Mouse (Mus musculus) stomach, embryonic 15.5 days (tissue): ENCODE data around the gene Wnt2b. TPM values are rescaled to one million over a fixed set of nuclear protein-coding genes. Genes with fewer than 3 reads are reported as not detected.
A peak's percentile ranks its signal among the peaks of the same experiment; 100 is the strongest.

ENCODE experiments used
- ATAC-seq: fragments of 200-750 bp; cut with Nextera tagmentation; 2 replicates; pipeline ENCODE4 v1.8.0; 2017; ENCODE audit warnings: low read depth, moderate number of reproducible peaks, moderate TSS enrichment; ENCODE audit not compliant: insufficient read depth, low FRiP score
- H3K27ac ChIP-seq: fragments of 300-500 bp; sonication (generic); 2 replicates; pipeline ENCODE4 v1.5.1; 2015; ENCODE audit warnings: mild to moderate bottlenecking, inconsistent platforms
- H3K27me3 ChIP-seq: fragments of 300-500 bp; sonication (generic); replicated peaks from 2 replicates; pipeline ENCODE4 v1.6.1; 2015; ENCODE audit warnings: inconsistent platforms
- H3K36me3 ChIP-seq: fragments of 300-500 bp; sonication (generic); 2 replicates; pipeline ENCODE4 v1.6.1; 2015; ENCODE audit warnings: inconsistent platforms
- H3K4me1 ChIP-seq: fragments of 300-500 bp; sonication (generic); 2 replicates; pipeline ENCODE4 v1.6.1; 2015; ENCODE audit warnings: inconsistent platforms
- H3K4me2 ChIP-seq: fragments of 300-500 bp; sonication (generic); 2 replicates; pipeline ENCODE4 v1.6.1; 2015; ENCODE audit warnings: mild to moderate bottlenecking, inconsistent platforms
- H3K4me3 ChIP-seq: fragments of 300-500 bp; sonication (generic); replicated peaks from 2 replicates; pipeline ENCODE4 v1.5.1; 2015; ENCODE audit warnings: inconsistent platforms
- H3K9ac ChIP-seq: fragments of 300-500 bp; sonication (generic); 2 replicates; pipeline ENCODE4 v1.6.1; 2015; ENCODE audit warnings: inconsistent platforms
- H3K9me3 ChIP-seq: fragments of 300-500 bp; sonication (generic); 2 replicates; pipeline ENCODE4 v1.6.1; 2016; ENCODE audit warnings: inconsistent platforms
- WGBS: fragments of 180-500 bp; shearing (Covaris S2); methylation state at CpG from one replicate; pipeline ENCODE4 v1.1.7; 2015; 5-methylcytosine and 5-hydroxymethylcytosine counted together
- polyA plus RNA-seq: library from polyadenylated mRNA; unstranded; fragments of >200 nt; fragmentation: Nextera tagmentation; extraction: Ambion mirVana; gene quantifications from 2 replicates; pipeline ENCODE4 v1.2.1, GENCODE M21; 2015

Gene Wnt2b
- polyA plus RNA-seq, 1 experiment from 2014 or later: 3.6 TPM

DNA sequence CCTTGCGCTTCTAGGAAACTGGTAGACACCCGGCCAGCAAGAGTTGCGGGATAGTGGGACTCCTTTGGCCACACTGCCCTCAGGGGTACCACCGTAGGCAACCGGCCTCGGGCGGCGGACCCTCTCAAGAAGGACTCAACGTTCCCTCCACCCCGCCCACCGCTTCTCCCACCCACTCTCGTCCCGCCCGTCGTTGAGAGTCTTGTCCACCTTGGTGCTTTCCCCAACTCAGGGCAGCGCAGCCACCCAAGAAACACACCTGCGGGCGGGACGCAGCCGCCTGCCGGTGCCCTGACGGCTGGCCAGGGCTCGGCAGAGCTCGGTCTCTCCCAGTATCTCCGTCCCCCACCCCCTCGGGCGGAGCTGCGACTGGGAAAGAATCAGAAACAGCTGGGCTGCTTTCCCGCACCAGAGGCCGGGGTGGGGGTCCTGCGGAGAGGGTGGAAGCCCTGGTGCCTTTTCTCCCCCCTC is 455 bp upstream of the Wnt2b start:
- WGBS: 2% methylated on average over 31 of the region's 31 CpGs
- Histone ChIP-seq H3K4me1 (peaks cover 27% of the 10 kb centered on the region), H3K27me3 (peaks cover 50% of the 10 kb centered on the region)

DNA sequence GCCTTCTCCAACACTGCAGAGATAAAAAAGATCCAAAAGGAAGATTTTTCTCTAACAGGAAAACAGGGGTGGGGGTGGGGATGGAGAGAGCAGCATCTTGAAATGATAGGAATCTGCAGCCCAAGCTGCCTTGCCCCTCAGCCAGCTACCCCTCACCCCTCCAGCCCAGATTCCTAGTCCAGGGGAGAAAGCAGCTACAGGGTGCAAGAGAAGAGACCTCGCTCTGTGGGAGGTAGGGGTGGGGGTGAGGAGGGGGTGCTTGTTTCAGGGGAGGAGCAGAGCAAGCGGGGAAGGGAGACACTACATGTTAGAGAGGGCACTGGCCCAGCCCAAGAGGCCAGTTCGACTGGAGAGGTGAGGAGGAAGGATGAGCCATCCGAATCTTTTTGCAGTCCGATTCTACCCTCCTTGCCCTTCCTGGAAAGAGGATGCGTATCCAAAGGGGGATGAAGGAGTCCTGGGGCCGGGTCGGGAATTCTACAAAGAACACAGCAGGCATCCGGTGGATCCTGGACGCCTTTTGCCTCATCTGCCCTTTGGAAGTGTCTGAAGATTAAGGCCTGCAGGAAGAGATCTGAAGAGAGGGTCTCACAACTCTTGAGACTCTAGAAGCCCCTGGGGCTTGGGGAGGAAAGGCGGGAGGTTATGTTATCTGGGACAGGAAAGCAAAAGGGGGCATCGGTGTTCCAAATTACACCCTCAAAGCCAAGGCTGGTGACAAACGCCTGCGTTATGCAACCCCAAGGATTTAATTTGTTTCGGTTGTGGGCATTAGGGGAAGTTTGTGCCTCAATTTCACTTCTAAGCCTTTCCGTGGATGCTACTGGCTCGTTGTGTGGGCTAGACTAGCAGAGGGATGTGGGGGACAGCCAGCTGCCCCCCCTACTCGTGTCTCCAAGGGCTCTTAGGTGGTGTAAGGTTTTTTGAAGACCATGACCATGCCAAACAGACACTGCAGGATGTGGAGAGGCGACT is 1.4 kb downstream of the Wnt2b start:
- peak overlapping the region; percentile 90 for H3K4me2 ChIP-seq
- peaks cover 45% of the 10 kb centered on the region for H3K27me3 ChIP-seq

More for the DNA sequence above, 455 bp upstream of the Wnt2b start:
- H3K27ac ChIP-seq: peak overlapping the region; percentile 21; the same call in 1 of the 2 replicates
- H3K9ac ChIP-seq: peak overlapping the region; percentile 32; the same call in 1 of the 2 replicates
- peak overlapping the region; percentile 54 for H3K4me3 ChIP-seq
- H3K4me2 ChIP-seq: peak overlapping the region; percentile 90
- ATAC-seq: peak; percentile 23; the same call in 1 of the 2 replicates
- H3K36me3 ChIP-seq: no peaks in the 10 kb centered on the region
- no peaks in the 10 kb centered on the region for H3K9me3 ChIP-seq

DNA sequence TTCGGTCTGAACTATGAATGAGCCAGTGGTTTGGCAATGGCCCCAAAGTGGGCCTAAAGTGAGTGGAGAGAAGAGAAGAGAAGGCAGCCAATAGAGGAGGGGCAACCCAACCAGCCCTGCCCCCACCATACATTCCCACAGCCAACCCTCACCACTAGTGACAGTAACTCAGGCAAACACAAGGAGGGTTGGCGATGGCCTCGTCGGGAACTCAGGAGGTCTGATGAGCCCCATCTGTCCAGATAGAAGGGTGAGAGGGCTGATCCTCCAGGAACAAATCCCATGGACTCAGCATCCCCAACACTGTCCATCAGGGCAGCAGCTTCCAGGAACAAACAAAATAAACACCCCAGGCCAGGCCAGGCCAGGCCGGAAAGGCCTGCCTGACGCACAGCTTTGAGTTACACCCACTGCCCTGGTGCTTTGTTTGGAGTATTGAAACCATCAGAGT is 5.6 kb downstream of the Wnt2b start:
- Histone ChIP-seq H3K27me3 (peaks cover 23% of the 10 kb centered on the region), H3K9ac (no peak overlapping the region), H3K9me3 (no peaks in the 10 kb centered on the region), H3K4me1 (peaks cover 5% of the 10 kb centered on the region), H3K27ac (0 out of 2 replicates have a peak overlapping the region, but pooled peaks have one; percentile 21), H3K4me2 (no peak overlapping the region), H3K36me3 (peaks cover 2% of the 10 kb centered on the region; the same call in 1 of the 2 replicates), H3K4me3 (no peak overlapping the region)
- peak; percentile 56; the same call in 1 of the 2 replicates for ATAC-seq
- WGBS: 59% methylated on average over 6 of the region's 6 CpGs

More for the DNA sequence above, 1.4 kb downstream of the Wnt2b start:
- ATAC-seq: no peak
- Histone ChIP-seq H3K27ac (no peak overlapping the region), H3K9me3 (no peaks in the 10 kb centered on the region), H3K9ac (no peak overlapping the region), H3K4me3 (peak overlapping the region; percentile 54; the same call in 1 of the 2 replicates), H3K36me3 (no peaks in the 10 kb centered on the region), H3K4me1 (peaks cover 27% of the 10 kb centered on the region)
- WGBS: 21% methylated on average over 19 of the region's 19 CpGs

DNA sequence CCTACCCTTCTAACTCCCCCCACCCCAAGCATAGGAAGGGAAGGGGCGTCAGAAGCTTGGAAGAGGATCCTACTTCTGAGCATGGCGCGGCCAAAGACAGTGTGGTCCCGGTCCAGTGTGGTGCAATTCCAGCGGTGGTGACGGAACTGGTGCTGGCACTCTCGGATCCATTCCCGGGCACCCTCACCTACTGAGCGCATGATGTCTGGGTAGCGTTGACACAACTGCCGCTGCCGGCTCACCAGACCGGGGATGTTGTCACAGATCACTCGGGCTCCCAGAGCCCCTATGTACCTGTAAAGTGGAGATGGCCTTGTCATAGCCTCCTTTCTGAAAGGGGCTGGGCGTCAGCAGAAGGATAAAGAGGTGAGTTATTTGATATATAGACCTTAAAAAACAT is 7.2 kb downstream of the Wnt2b start:
- no peaks in the 10 kb centered on the region; the same call in 1 of the 2 replicates for H3K4me1 ChIP-seq
- H3K4me2 ChIP-seq: no peak overlapping the region
- peaks cover 2% of the 10 kb centered on the region; the same call in 1 of the 2 replicates for H3K36me3 ChIP-seq
- H3K9me3 ChIP-seq: no peaks in the 10 kb centered on the region
- no peak overlapping the region for H3K9ac ChIP-seq
- H3K27ac ChIP-seq: no peak overlapping the region
- H3K27me3 ChIP-seq: peaks cover 7% of the 10 kb centered on the region; the same call in 1 of the 2 replicates
- WGBS: 96% methylated on average over 15 of the region's 15 CpGs
- no peak overlapping the region for H3K4me3 ChIP-seq
- no peak for ATAC-seq

DNA sequence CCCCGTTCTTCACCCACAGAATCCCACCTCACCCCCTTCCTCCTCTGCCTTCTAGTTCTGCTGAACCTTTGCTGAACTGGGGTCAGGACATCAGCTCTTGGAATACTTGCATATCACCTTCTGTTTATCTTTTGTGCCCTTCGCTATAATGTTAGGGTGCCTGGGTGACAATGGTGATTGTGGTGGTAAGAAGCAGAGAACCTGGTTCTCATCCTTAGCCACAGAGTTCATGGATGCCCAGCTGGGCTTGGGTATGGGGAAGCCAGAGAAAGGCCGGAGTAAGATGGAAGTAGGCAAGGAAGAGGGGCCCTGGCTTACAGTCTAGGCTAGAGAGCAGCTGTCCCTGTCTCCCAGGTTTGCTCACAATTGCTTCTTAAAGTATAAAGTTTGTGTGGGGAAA is 7.6 kb downstream of the Wnt2b start:
- no peak for ATAC-seq
- Histone ChIP-seq H3K36me3 (peaks cover 2% of the 10 kb centered on the region; the same call in 1 of the 2 replicates), H3K4me1 (no peaks in the 10 kb centered on the region; the same call in 1 of the 2 replicates), H3K27me3 (peaks cover 7% of the 10 kb centered on the region; the same call in 1 of the 2 replicates), H3K4me2 (no peak overlapping the region), H3K9me3 (no peaks in the 10 kb centered on the region), H3K9ac (no peak overlapping the region), H3K27ac (no peak overlapping the region), H3K4me3 (no peak overlapping the region)
- WGBS: 85% methylated on average over 3 of the region's 3 CpGs

DNA sequence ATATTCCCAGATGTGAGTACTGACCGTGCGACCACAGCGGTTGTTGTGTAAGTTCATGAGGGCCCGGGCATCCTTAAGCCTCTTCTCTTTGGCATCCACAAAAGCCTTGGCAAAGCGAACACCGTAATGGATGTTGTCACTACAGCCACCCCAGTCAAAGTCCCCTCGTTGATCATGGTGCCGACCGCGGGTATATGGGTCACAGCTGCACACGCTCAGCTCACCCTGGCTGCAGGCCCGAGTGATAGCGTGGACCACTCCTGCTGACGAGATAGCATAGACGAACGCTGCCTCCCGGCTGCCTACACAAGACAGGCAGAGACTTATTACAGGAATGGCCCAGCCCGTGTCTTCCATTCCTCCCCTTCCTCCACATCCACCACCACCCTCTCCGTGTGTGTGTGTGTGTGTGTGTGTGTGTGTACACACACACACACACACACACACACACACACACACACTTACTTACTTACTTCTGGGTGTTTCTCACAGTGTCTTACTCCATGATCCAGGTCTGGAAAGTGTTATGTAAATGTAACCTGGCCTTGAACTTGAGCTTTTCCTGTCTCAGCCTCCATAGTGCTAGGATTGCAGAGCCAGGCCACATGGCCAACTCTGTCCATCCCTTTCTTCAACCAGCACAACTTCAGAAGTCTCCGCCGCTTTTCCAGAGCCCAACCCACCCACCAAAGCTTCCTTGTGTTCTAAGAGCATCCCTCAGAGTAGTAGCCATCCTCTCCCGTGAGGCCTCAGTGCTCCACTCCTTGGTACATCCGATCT is 8.6 kb downstream of the Wnt2b start:
- H3K9me3 ChIP-seq: no peaks in the 10 kb centered on the region
- H3K9ac ChIP-seq: no peak overlapping the region
- WGBS: 84% methylated on average over 23 of the region's 23 CpGs
- no peak for ATAC-seq
- H3K27ac ChIP-seq: no peak overlapping the region
- H3K4me2 ChIP-seq: no peak overlapping the region
- no peaks in the 10 kb centered on the region for H3K27me3 ChIP-seq
- no peaks in the 10 kb centered on the region; the same call in 1 of the 2 replicates for H3K4me1 ChIP-seq
- no peak overlapping the region for H3K4me3 ChIP-seq
- H3K36me3 ChIP-seq: peaks cover 2% of the 10 kb centered on the region; the same call in 1 of the 2 replicates

DNA sequence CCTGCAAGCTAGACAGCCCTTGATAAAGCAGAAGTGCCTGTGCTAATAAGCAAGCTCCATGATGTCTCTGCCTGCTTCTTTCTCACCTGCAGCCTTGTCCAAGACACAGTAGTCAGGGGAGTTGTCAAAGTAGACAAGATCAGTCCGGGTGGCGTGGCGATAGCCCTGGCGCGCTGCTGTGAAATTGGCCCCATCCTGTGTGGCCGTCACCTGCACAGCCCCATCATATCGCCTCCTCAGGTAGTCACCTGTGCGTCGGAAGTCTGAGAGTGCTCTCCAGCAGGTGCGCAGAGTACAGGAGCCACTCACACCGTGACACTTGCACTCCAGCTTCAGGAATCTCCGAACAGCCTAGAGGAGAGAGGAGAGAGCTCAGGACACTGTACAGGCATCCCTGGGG is 10.8 kb downstream of the Wnt2b start:
- ATAC-seq: no peak
- Histone ChIP-seq H3K27me3 (no peaks in the 10 kb centered on the region), H3K4me1 (no peaks in the 10 kb centered on the region; the same call in 1 of the 2 replicates), H3K4me2 (no peak overlapping the region), H3K4me3 (no peak overlapping the region), H3K27ac (no peak overlapping the region), H3K9ac (no peak overlapping the region), H3K36me3 (peaks cover 2% of the 10 kb centered on the region; the same call in 1 of the 2 replicates), H3K9me3 (no peaks in the 10 kb centered on the region)
- WGBS: 93% methylated on average over 12 of the region's 12 CpGs

DNA sequence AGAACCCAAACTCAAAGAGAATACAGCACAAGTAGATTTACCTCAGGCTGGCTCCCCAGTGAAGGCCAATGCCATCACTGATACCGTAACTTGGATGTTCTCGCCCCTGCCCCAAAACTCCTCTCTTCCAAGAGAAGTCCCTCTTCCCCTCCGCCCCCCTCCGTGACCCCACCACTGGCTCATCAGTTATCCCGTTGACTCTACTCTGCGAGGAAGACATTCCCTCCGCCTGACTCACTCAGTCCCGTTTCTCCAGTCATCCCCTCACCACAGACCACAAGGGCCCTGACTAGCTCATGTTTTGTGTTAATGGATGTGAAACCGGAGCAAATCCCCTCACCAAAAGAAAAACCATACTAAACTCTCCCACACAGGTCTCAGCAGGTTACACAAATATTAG is 16.8 kb downstream of the Wnt2b start:
- Histone ChIP-seq H3K36me3 (no peaks in the 10 kb centered on the region), H3K27ac (peak overlapping the region; percentile 26; the same call in 1 of the 2 replicates)
- ATAC-seq: no peak

DNA sequence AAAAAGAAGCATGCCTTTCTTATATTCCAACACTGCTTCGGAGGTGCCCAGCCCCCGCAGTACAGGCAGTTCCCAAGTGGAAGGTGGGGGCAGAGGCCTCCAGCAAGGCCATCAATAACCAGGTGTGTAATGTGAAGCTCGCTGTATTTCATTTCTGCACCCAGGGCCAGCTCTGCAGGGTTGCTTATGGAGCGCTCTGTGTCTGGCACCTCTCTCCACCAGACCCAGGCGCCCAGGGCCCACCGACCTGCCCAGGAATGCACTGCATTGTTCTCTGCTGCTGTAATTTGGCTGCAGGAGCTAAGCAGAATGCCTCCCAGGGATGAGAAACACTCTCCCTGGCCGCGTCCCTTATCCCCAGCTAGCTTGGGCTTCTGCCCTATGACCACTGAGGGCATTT is 18.4 kb downstream of the Wnt2b start:
- Histone ChIP-seq H3K4me1 (peaks cover 12% of the 10 kb centered on the region; the same call in 1 of the 2 replicates), H3K27me3 (no peaks in the 10 kb centered on the region), H3K4me3 (no peak overlapping the region), H3K4me2 (no peak overlapping the region), H3K9ac (no peak overlapping the region), H3K9me3 (no peaks in the 10 kb centered on the region), H3K27ac (no peak overlapping the region), H3K36me3 (no peaks in the 10 kb centered on the region)
- WGBS: 50% methylated on average over 8 of the region's 8 CpGs
- ATAC-seq: peak; percentile 37; the same call in 1 of the 2 replicates

More for the DNA sequence above, 16.8 kb downstream of the Wnt2b start:
- 52% methylated on average over 9 of the region's 9 CpGs for WGBS
- Histone ChIP-seq H3K4me1 (peaks cover 12% of the 10 kb centered on the region; the same call in 1 of the 2 replicates), H3K9ac (no peak overlapping the region), H3K4me2 (no peak overlapping the region), H3K4me3 (no peak overlapping the region), H3K27me3 (no peaks in the 10 kb centered on the region), H3K9me3 (no peaks in the 10 kb centered on the region)

DNA sequence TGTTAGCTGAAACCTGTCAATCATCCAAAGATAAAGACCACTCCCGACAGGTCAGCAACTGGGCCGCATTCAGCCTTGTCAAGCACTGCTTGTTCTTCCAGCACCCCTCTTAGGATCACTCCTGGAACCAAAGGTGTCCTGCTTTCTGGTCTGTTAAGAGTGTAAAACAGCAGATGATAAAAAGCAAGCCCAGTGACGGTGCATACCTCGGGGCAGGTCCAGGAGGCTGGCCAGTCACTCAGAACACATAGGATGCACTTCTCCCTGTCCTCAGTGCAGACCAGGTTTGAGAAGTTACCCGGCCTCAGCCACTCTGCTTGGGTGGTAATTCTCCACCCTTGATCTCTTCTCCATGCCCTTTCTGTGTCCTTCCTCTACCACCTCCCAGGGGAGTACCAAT is 19.0 kb downstream of the Wnt2b start:
- 53% methylated on average over 5 of the region's 5 CpGs for WGBS
- no peaks in the 10 kb centered on the region for H3K27me3 ChIP-seq
- no peak for ATAC-seq
- no peak overlapping the region for H3K27ac ChIP-seq
- peaks cover 12% of the 10 kb centered on the region; the same call in 1 of the 2 replicates for H3K4me1 ChIP-seq
- no peak overlapping the region for H3K9ac ChIP-seq
- H3K4me2 ChIP-seq: no peak overlapping the region
- no peak overlapping the region for H3K4me3 ChIP-seq
- H3K9me3 ChIP-seq: no peaks in the 10 kb centered on the region
- H3K36me3 ChIP-seq: no peaks in the 10 kb centered on the region

DNA sequence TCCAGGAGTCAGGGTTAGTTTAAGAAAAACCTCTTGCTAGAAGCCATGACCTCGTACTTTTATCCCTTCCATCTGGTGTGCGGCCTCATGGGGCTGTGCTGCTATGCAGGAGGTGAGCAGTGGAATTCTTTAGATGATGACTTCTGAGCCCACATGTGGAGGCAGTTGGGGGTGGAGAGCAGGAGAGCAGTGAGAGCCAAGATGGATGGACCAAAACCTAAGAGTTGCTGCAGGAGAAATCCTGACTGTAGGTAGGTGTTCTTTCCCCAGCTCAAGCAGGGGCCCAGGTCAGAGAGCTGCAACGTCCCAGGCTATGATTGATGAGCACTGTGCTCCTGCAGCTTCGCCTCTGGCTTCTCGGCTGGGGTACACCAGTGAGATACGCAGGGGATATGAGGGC is 21.0 kb downstream of the Wnt2b start:
- Histone ChIP-seq H3K4me2 (no peak overlapping the region), H3K4me3 (no peak overlapping the region), H3K9ac (no peak overlapping the region), H3K4me1 (peaks cover 12% of the 10 kb centered on the region; the same call in 1 of the 2 replicates), H3K27ac (no peak overlapping the region), H3K36me3 (no peaks in the 10 kb centered on the region), H3K9me3 (no peaks in the 10 kb centered on the region), H3K27me3 (no peaks in the 10 kb centered on the region)
- WGBS: 33% methylated on average over 6 of the region's 6 CpGs
- no peak for ATAC-seq
